Mouse (Mus musculus) liver, postnatal 0 days (tissue): ENCODE results near the gene F2rl1. TPM values are rescaled to one million over a fixed set of nuclear protein-coding genes. Genes with fewer than 3 reads are reported as not detected.
A peak's percentile ranks its signal among the peaks of the same experiment; 100 is the strongest.

ENCODE experiments used
- ATAC-seq: fragments of 200-750 bp; cut with Nextera tagmentation; 2 replicates; pipeline ENCODE4 v1.8.0; 2017; ENCODE audit warnings: mild to moderate bottlenecking, moderate library complexity
- DNase-seq: peaks from one replicate; pipeline ENCODE4 v3.0.0-alpha.2; 2016
- H3K27ac ChIP-seq: fragments of 300-500 bp; sonication (generic); 2 replicates; pipeline ENCODE4 v1.5.1; 2014; ENCODE audit warnings: antibody characterized with exemption, moderate library complexity, mild to moderate bottlenecking, low read depth
- H3K27me3 ChIP-seq: fragments of 300-500 bp; sonication (generic); 2 replicates; pipeline ENCODE4 v1.6.1; 2014; ENCODE audit warnings: low read length, control low read depth, mixed read lengths; ENCODE audit not compliant: insufficient read depth
- H3K36me3 ChIP-seq: fragments of 300-500 bp; sonication (generic); replicated peaks from 2 replicates; pipeline ENCODE4 v1.6.1; 2014; ENCODE audit warnings: mild to moderate bottlenecking, control low read depth, low read length, moderate library complexity, mixed read lengths; ENCODE audit not compliant: insufficient read depth
- H3K4me1 ChIP-seq: fragments of 300-500 bp; sonication (generic); 2 replicates; pipeline ENCODE4 v1.6.1; 2014; ENCODE audit warnings: antibody characterized with exemption, mild to moderate bottlenecking, control low read depth; ENCODE audit not compliant: insufficient read depth
- H3K4me2 ChIP-seq: fragments of 300-500 bp; sonication (generic); 2 replicates; pipeline ENCODE4 v1.6.1; 2014; ENCODE audit warnings: low read depth, mild to moderate bottlenecking, low read length, moderate library complexity, mixed read lengths
- H3K4me3 ChIP-seq: fragments of 300-500 bp; sonication (generic); 2 replicates; pipeline ENCODE4 v1.5.1; 2014; ENCODE audit warnings: low read depth, low read length
- H3K9ac ChIP-seq: fragments of 300-500 bp; sonication (generic); replicated peaks from 2 replicates; pipeline ENCODE4 v1.6.1; 2014; ENCODE audit warnings: mild to moderate bottlenecking, moderate library complexity
- H3K9me3 ChIP-seq: fragments of 300-500 bp; sonication (generic); 2 replicates; pipeline ENCODE4 v1.6.1; 2016; ENCODE audit warnings: mild to moderate bottlenecking, control low read depth, low read length, mixed read lengths
- CTCF ChIP-seq: sonication (generic); IDR thresholded peaks from 2 replicates; pipeline ENCODE4 v1.5.1; 2016; ENCODE audit warnings: antibody characterized with exemption, low read depth
- EP300 ChIP-seq: IDR thresholded peaks from 2 replicates; pipeline ENCODE4 v1.6.1; 2016; ENCODE audit warnings: antibody characterized with exemption, low read depth, mild to moderate bottlenecking
- WGBS: fragments of 180-500 bp; shearing (Covaris S2); extraction: QIAGEN DNeasy Blood & Tissue Kit; methylation state at CpG from one replicate; pipeline ENCODE4 v1.1.7; 2014; ENCODE audit not compliant: insufficient replicate concordance; 5-methylcytosine and 5-hydroxymethylcytosine counted together
- polyA plus RNA-seq: library from polyadenylated mRNA; unstranded; fragments of >200 nt; fragmentation: Nextera tagmentation; extraction: Ambion mirVana; gene quantifications from 2 replicates; pipeline ENCODE4 v1.2.1, GENCODE M21; 2015

The F2rl1 gene
- polyA plus RNA-seq, 1 experiment from 2014 or later = 0.31 TPM

GRCm38 (mm10) chr13:95529246-95529645 lies 4.2 kb upstream of the F2rl1 start:
- TF ChIP-seq CTCF (no peak), EP300 (no peak)
- ATAC-seq = no peak
- H3K4me3 ChIP-seq = no peak overlapping the region
- peaks cover 9% of the 10 kb centered on the region for H3K4me1 ChIP-seq
- no peak overlapping the region for H3K27ac ChIP-seq
- H3K9ac ChIP-seq = no peak overlapping the region
- 66% methylated on average over 2 of the region's 2 CpGs for WGBS
- no peak for DNase-seq
- peaks cover 32% of the 10 kb centered on the region for H3K27me3 ChIP-seq
- no peaks in the 10 kb centered on the region for H3K9me3 ChIP-seq
- no peaks in the 10 kb centered on the region for H3K36me3 ChIP-seq
- H3K4me2 ChIP-seq = no peak overlapping the region

- no peak for DNase-seq
- H3K4me1 ChIP-seq = peaks cover 4% of the 10 kb centered on the region; the same call in 1 of the 2 replicates
- H3K4me3 ChIP-seq = peak overlapping the region; percentile 51
- H3K9ac ChIP-seq = peak overlapping the region; percentile 21; the same call in 1 of the 2 replicates
- ATAC-seq = no peak
- peaks cover 41% of the 10 kb centered on the region for H3K27me3 ChIP-seq
- H3K9me3 ChIP-seq = no peaks in the 10 kb centered on the region
- no peak for TF ChIP-seq EP300
- TF ChIP-seq CTCF = no peak
- H3K27ac ChIP-seq = no peak overlapping the region
- H3K36me3 ChIP-seq = no peaks in the 10 kb centered on the region
- under 1% methylated on average over 13 of the region's 13 CpGs for WGBS
- peak overlapping the region; percentile 84 for H3K4me2 ChIP-seq
Measured at GRCm38 (mm10) chr13:95524424-95524673, 678 bp downstream of the F2rl1 start.

- DNase-seq = peak; percentile 54
- H3K4me3 ChIP-seq = peak overlapping the region; percentile 51
- peaks cover 4% of the 10 kb centered on the region; the same call in 1 of the 2 replicates for H3K4me1 ChIP-seq
- TF ChIP-seq CTCF = no peak
- no peak for TF ChIP-seq EP300
- no peaks in the 10 kb centered on the region for H3K36me3 ChIP-seq
- WGBS = 5% methylated on average over 29 of the region's 29 CpGs
- H3K4me2 ChIP-seq = peak overlapping the region; percentile 84
- no peak for ATAC-seq
- H3K27me3 ChIP-seq = peaks cover 41% of the 10 kb centered on the region
- no peaks in the 10 kb centered on the region for H3K9me3 ChIP-seq
- peak overlapping the region; percentile 21; the same call in 1 of the 2 replicates for H3K9ac ChIP-seq
- no peak overlapping the region for H3K27ac ChIP-seq
Measured at GRCm38 (mm10) chr13:95523659-95524423, 1.2 kb downstream of the F2rl1 start.

- no peak overlapping the region for H3K4me2 ChIP-seq
- 61% methylated on average over 10 of the region's 10 CpGs for WGBS
- H3K36me3 ChIP-seq = no peaks in the 10 kb centered on the region
Measured at GRCm38 (mm10) chr13:95522176-95522575, 2.9 kb downstream of the F2rl1 start.

GRCm38 (mm10) chr13:95521029-95521428 lies 4.0 kb downstream of the F2rl1 start:
- Histone ChIP-seq H3K27me3 (peaks cover 26% of the 10 kb centered on the region), H3K4me3 (no peak overlapping the region), H3K27ac (no peak overlapping the region), H3K9ac (no peak overlapping the region), H3K4me2 (no peak overlapping the region), H3K36me3 (no peaks in the 10 kb centered on the region), H3K9me3 (no peaks in the 10 kb centered on the region), H3K4me1 (peaks cover 4% of the 10 kb centered on the region; the same call in 1 of the 2 replicates)
- TF ChIP-seq CTCF (no peak), EP300 (no peak)
- ATAC-seq = no peak
- DNase-seq = no peak
- 55% methylated on average over 6 of the region's 6 CpGs for WGBS

More at GRCm38 (mm10) chr13:95522176-95522575, 2.9 kb downstream of the F2rl1 start:
- Histone ChIP-seq H3K27me3 (peaks cover 37% of the 10 kb centered on the region), H3K27ac (no peak overlapping the region), H3K4me3 (no peak overlapping the region), H3K4me1 (peaks cover 4% of the 10 kb centered on the region; the same call in 1 of the 2 replicates), H3K9ac (no peak overlapping the region), H3K9me3 (no peaks in the 10 kb centered on the region)
- ATAC-seq = no peak
- no peak for TF ChIP-seq CTCF
- no peak for TF ChIP-seq EP300
- DNase-seq = no peak

GRCm38 (mm10) chr13:95514756-95515155 lies 10.3 kb downstream of the F2rl1 start:
- Histone ChIP-seq H3K36me3 (no peaks in the 10 kb centered on the region), H3K27ac (no peak overlapping the region), H3K4me3 (no peak overlapping the region), H3K27me3 (no peaks in the 10 kb centered on the region), H3K9ac (no peak overlapping the region), H3K4me1 (no peaks in the 10 kb centered on the region), H3K9me3 (no peaks in the 10 kb centered on the region), H3K4me2 (no peak overlapping the region)
- no peak for ATAC-seq
- TF ChIP-seq EP300 = no peak
- TF ChIP-seq CTCF = no peak
- no peak for DNase-seq
- WGBS = 69% methylated on average over 4 of the region's 4 CpGs
